Mouse (Mus musculus) MEL (cell line): Measurements from ENCODE around the gene Myzap. TPM values are rescaled to one million over a fixed set of nuclear protein-coding genes. Genes with fewer than 3 reads are reported as not detected.
A peak's percentile ranks its signal among the peaks of the same experiment; 100 is the strongest.

Source experiments
- DNase-seq: peaks from one replicate; pipeline ENCODE4 v3.0.0; 2011; ENCODE audit warnings: low read depth, low spot score
- H3K27ac ChIP-seq: 2 replicates; pipeline ENCODE4 v1.5.1; 2012; ENCODE audit warnings: low read depth, mild to moderate bottlenecking, control low read depth, low read length, moderate library complexity; ENCODE audit not compliant: control insufficient read depth
- H3K27me3 ChIP-seq, 2 experiments: fragments of 150-350 bp in 1 of 2; sonication (generic) in 1 of 2; 2 replicates each; pipeline ENCODE4 v1.6.1; 2012; ENCODE audit warnings: low read length in 2 of 2, mild to moderate bottlenecking in 2 of 2, improper control_type of control experiment in 1 of 2, moderate library complexity in 1 of 2; ENCODE audit not compliant: insufficient read depth in 2 of 2, control insufficient read depth in 1 of 2
- H3K36me3 ChIP-seq, 2 experiments: 2 replicates each; pipeline ENCODE4 v1.6.1; 2012 to 2014; ENCODE audit warnings: low read length in 2 of 2, improper control_type of control experiment in 1 of 2, inconsistent platforms in 1 of 2, mild to moderate bottlenecking in 1 of 2; ENCODE audit not compliant: insufficient read depth in 2 of 2, control insufficient read depth in 1 of 2
- H3K4me1 ChIP-seq, 2 experiments: fragments of 150-350 bp in 1 of 2; sonication (generic) in 1 of 2; 2 replicates each; pipeline ENCODE4 v1.6.1; 2012; ENCODE audit warnings: low read length in 2 of 2, improper control_type of control experiment in 1 of 2, mild to moderate bottlenecking in 1 of 2; ENCODE audit not compliant: insufficient read depth in 2 of 2, control insufficient read depth in 1 of 2
- H3K4me3 ChIP-seq, 2 experiments: fragments of 150-350 bp in 1 of 2; sonication (generic) in 1 of 2; 2 replicates each; pipeline ENCODE4 v1.5.1; 2012; ENCODE audit warnings: low read depth in 2 of 2, low read length in 2 of 2, mild to moderate bottlenecking in 2 of 2, moderate library complexity in 2 of 2, control low read depth in 1 of 2, improper control_type of control experiment in 1 of 2; ENCODE audit not compliant: control insufficient read depth in 1 of 2, insufficient read depth in 1 of 2
- H3K79me2 ChIP-seq: 2 replicates; pipeline ENCODE4 v1.6.1; 2012; ENCODE audit warnings: mild to moderate bottlenecking, low read length, moderate library complexity; ENCODE audit not compliant: control insufficient read depth, poor library complexity, insufficient read depth
- H3K9ac ChIP-seq: 2 replicates; pipeline ENCODE4 v1.6.1; 2012; ENCODE audit warnings: low read depth, mild to moderate bottlenecking, control low read depth, low read length, moderate library complexity; ENCODE audit not compliant: control insufficient read depth, poor library complexity, severe bottlenecking
- H3K9me3 ChIP-seq: fragments of 150-350 bp; sonication (generic); replicated peaks from 2 replicates; pipeline ENCODE4 v1.6.1; 2012; ENCODE audit warnings: mild to moderate bottlenecking, low read length, improper control_type of control experiment, moderate library complexity; ENCODE audit not compliant: insufficient read depth
- CHD1 ChIP-seq: IDR thresholded peaks from 2 replicates; pipeline ENCODE4 v1.6.1; 2012; ENCODE audit warnings: low read depth, mild to moderate bottlenecking, inconsistent platforms, low read length, improper control_type of control experiment
- CTCF ChIP-seq, 3 experiments: IDR thresholded peaks in 2 of 3; conservative IDR thresholded peaks in 1 of 3; 2 replicates each; pipeline ENCODE4 v1.5.1; 2011 to 2012; ENCODE audit warnings: low read length in 3 of 3, low read depth in 2 of 3, mild to moderate bottlenecking in 2 of 3, improper control_type of control experiment in 1 of 3, inconsistent platforms in 1 of 3, mixed read lengths in 1 of 3, moderate library complexity in 1 of 3; ENCODE audit not compliant: control insufficient read depth in 1 of 3, insufficient read depth in 1 of 3, poor library complexity in 1 of 3, severe bottlenecking in 1 of 3
- E2F4 ChIP-seq: IDR thresholded peaks from 2 replicates; pipeline ENCODE4 v1.6.1; 2011; ENCODE audit warnings: low read depth, low read length, improper control_type of control experiment, borderline replicate concordance
- ELF1 ChIP-seq: IDR thresholded peaks from 2 replicates; pipeline ENCODE4 v1.6.1; 2014; ENCODE audit warnings: low read depth, mild to moderate bottlenecking, inconsistent platforms, low read length, improper control_type of control experiment, moderate library complexity
- ETS1 ChIP-seq: IDR thresholded peaks from 2 replicates; pipeline ENCODE4 v1.6.1; 2012; ENCODE audit warnings: low read depth, mild to moderate bottlenecking, inconsistent platforms, low read length, improper control_type of control experiment, moderate library complexity
- MAFK ChIP-seq: IDR thresholded peaks from 2 replicates; pipeline ENCODE4 v1.6.1; 2011; ENCODE audit warnings: low read depth, mild to moderate bottlenecking, low read length, improper control_type of control experiment, borderline replicate concordance
- MAX ChIP-seq: IDR thresholded peaks from 2 replicates; pipeline ENCODE4 v1.6.1; 2011; ENCODE audit warnings: low read length, improper control_type of control experiment
- MYC ChIP-seq: IDR thresholded peaks from 2 replicates; pipeline ENCODE4 v1.6.1; 2011; ENCODE audit warnings: low read depth, mild to moderate bottlenecking, low read length, improper control_type of control experiment, moderate library complexity
- NELFE ChIP-seq: IDR thresholded peaks from 2 replicates; pipeline ENCODE4 v1.6.1; 2011; ENCODE audit warnings: low read depth, low read length, improper control_type of control experiment
- NRF1 ChIP-seq: IDR thresholded peaks from 2 replicates; pipeline ENCODE4 v1.6.1; 2014; ENCODE audit warnings: low read depth, mild to moderate bottlenecking, inconsistent platforms, low read length, improper control_type of control experiment, moderate library complexity; ENCODE audit not compliant: poor library complexity, insufficient read depth, severe bottlenecking
- POLR2A ChIP-seq, 2 experiments: IDR thresholded peaks; 2 replicates each; pipeline ENCODE4 v1.6.1; 2011 to 2012; ENCODE audit warnings: low read length in 2 of 2, mild to moderate bottlenecking in 2 of 2, control low read depth in 1 of 2, improper control_type of control experiment in 1 of 2, low read depth in 1 of 2, moderate library complexity in 1 of 2; ENCODE audit not compliant: control insufficient read depth in 1 of 2, insufficient read depth in 1 of 2, poor library complexity in 1 of 2
- POLR2AphosphoS2 ChIP-seq: IDR thresholded peaks from 2 replicates; pipeline ENCODE4 v1.6.1; 2011; ENCODE audit warnings: low read length, improper control_type of control experiment
- POLR2AphosphoS5 ChIP-seq: IDR thresholded peaks from 2 replicates; pipeline ENCODE4 v1.6.1; 2012; ENCODE audit warnings: low read depth, borderline replicate concordance, mild to moderate bottlenecking, inconsistent platforms, low read length, moderate library complexity, mixed read lengths
- RAD21 ChIP-seq: IDR thresholded peaks from 2 replicates; pipeline ENCODE4 v1.6.1; 2011; ENCODE audit warnings: mild to moderate bottlenecking, low read depth, low read length, improper control_type of control experiment
- SIN3A ChIP-seq: IDR thresholded peaks from 2 replicates; pipeline ENCODE4 v1.6.1; 2012; ENCODE audit warnings: low read length, improper control_type of control experiment, inconsistent platforms
- SMC3 ChIP-seq: IDR thresholded peaks from 2 replicates; pipeline ENCODE4 v1.6.1; 2011; ENCODE audit warnings: low read depth, low read length, improper control_type of control experiment
- TAL1 ChIP-seq: IDR thresholded peaks from 2 replicates; pipeline ENCODE4 v1.6.1; 2012; ENCODE audit warnings: mild to moderate bottlenecking, inconsistent platforms, low read length, moderate library complexity, mixed read lengths
- TBP ChIP-seq: IDR thresholded peaks from 2 replicates; pipeline ENCODE4 v1.8.0; 2011; ENCODE audit warnings: low read depth, low read length, improper control_type of control experiment
- ZKSCAN1 ChIP-seq: IDR thresholded peaks from 2 replicates; pipeline ENCODE4 v1.6.1; 2012; ENCODE audit warnings: low read depth, mild to moderate bottlenecking, inconsistent platforms, low read length, improper control_type of control experiment, moderate library complexity
- ZMIZ1 ChIP-seq: IDR thresholded peaks from 2 replicates; pipeline ENCODE4 v1.6.1; 2012; ENCODE audit warnings: low read depth, mild to moderate bottlenecking, inconsistent platforms, low read length, improper control_type of control experiment, moderate library complexity
- ZNF384 ChIP-seq: IDR thresholded peaks from 2 replicates; pipeline ENCODE4 v1.6.1; 2012; ENCODE audit warnings: low read depth, mild to moderate bottlenecking, inconsistent platforms, low read length, improper control_type of control experiment
- polyA plus RNA-seq, 2 experiments: library from polyadenylated mRNA; stranded (reverse) in 1 of 2; unstranded in 1 of 2; fragments of >175 nt in 1 of 2; fragments of >200 nt in 1 of 2; gene quantifications; 2 replicates each; pipeline versions ENCODE4 v1.2.1 to v1.2.4; 2012; ENCODE audit warnings: low replicate concordance in 2 of 2, low read depth in 1 of 2; ENCODE audit not compliant: insufficient read length in 2 of 2, insufficient read depth in 1 of 2, missing spikeins in 1 of 2
- total RNA-seq: library from RNA; depleted of rRNA; stranded (reverse); fragments of 300-350 nt; gene quantifications from 2 replicates; pipeline ENCODE4 v1.2.3, GENCODE M21; 2012

Myzap gene
- total and polyA plus RNA-seq, 3 experiments, result 0.06 TPM; not detected in 2

GRCm38 (mm10) chr9:71479413-71479812 lies 112.7 kb downstream of the Myzap start:
- peaks cover 36 to 48% of the 10 kb centered on the region in 2 experiments for H3K36me3 ChIP-seq
- H3K79me2 ChIP-seq, result peaks cover 16% of the 10 kb centered on the region
- no peak for DNase-seq
- no peaks in the 10 kb centered on the region for H3K27me3 ChIP-seq
- TF ChIP-seq RAD21, result no peak
- TF ChIP-seq ETS1, result no peak
- TF ChIP-seq MAX, result no peak
- TF ChIP-seq MAFK, result no peak
- TF ChIP-seq POLR2AphosphoS5, result no peak
- TF ChIP-seq TBP, result no peak
- no peak for TF ChIP-seq MYC
- TF ChIP-seq ELF1, result no peak
- TF ChIP-seq E2F4, result no peak
- no peak for TF ChIP-seq POLR2A (IDR thresholded peaks at IDR 0.05; ENCODE audit: control insufficient read depth in 1 of 2, insufficient read depth in 1 of 2, low read depth in 1 of 2, low read length in 2 of 2, poor library complexity in 1 of 2)
- H3K4me1 ChIP-seq, result 0 out of 4 replicates have a peak, but pooled peaks cover 2 to 3% of the 10 kb centered on the region in 2 experiments
- no peak overlapping the region for H3K4me3 ChIP-seq
- no peaks in the 10 kb centered on the region for H3K9me3 ChIP-seq
- H3K9ac ChIP-seq, result no peak overlapping the region
- H3K27ac ChIP-seq, result no peak overlapping the region

DNA sequence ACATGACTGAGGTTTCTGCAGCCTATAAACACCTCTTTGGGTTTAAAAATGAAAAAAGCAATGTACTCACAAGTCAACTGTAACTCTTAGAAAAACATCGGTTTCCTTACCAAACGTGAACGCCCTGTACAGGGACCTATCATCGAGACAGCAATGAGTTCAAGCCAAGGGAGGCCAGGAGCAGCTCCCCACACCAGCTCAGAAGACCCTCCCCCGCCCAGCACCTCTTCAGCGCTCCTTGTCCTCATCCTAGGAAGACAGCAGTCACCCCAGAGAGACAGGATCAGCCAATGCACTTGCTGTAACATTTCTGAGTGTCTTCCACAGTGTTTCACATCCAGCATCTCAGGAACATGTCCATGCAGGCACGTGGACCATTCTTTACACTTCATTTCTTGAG lies 113.6 kb downstream of the Myzap start:
- TF ChIP-seq ELF1 (no peak), NRF1 (no peak)
- Histone ChIP-seq H3K4me1 (0 out of 4 replicates have a peak, but pooled peaks cover 0 to 3% of the 10 kb centered on the region in 2 experiments), H3K9me3 (no peaks in the 10 kb centered on the region), H3K27me3 (no peaks in the 10 kb centered on the region), H3K79me2 (peaks cover 9% of the 10 kb centered on the region), H3K9ac (no peak overlapping the region), H3K27ac (no peak overlapping the region), H3K36me3 (peaks cover 30 to 44% of the 10 kb centered on the region in 2 experiments), H3K4me3 (no peak overlapping the region)
- no peak for DNase-seq

DNA sequence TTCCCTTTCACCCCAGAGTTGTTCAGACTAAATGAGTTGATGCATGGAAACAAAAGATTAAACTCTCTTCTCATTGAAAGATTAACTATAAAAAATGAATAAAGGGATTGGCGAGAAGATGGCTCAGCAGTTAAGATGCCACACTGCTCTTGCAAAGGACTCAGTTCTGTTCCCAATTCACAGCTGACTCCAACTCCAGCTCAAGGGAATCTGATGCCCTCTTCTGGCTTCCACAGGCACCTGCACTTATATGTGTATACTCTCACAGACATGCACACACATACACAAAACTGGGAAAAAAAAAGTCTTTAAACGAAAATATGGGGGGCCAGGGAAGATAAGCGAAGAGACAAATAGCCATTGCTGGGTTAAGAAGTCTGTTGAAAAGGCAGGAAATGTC lies 115.6 kb downstream of the Myzap start:
- Histone ChIP-seq H3K36me3 (peaks cover 16 to 36% of the 10 kb centered on the region in 2 experiments), H3K27me3 (no peaks in the 10 kb centered on the region), H3K79me2 (0 out of 2 replicates have a peak, but pooled peaks cover 1% of the 10 kb centered on the region), H3K4me3 (no peak overlapping the region), H3K9me3 (no peaks in the 10 kb centered on the region), H3K27ac (no peak overlapping the region), H3K9ac (no peak overlapping the region), H3K4me1 (0 out of 4 replicates have a peak, but pooled peaks cover 0 to 3% of the 10 kb centered on the region in 2 experiments)
- DNase-seq, result no peak
- TF ChIP-seq ZKSCAN1, result no peak
- TF ChIP-seq ZNF384, result no peak
- TF ChIP-seq CHD1, result no peak
- no peak for TF ChIP-seq SIN3A
- peak; percentile 10 to 24 (median 19); a peak in 1 of 6 replicates for TF ChIP-seq CTCF (IDR thresholded peaks at IDR 0.05 in 2 of 3, conservative IDR thresholded peaks at IDR 0.05 in 1 of 3; ENCODE audit: control insufficient read depth in 1 of 3, insufficient read depth in 1 of 3, low read depth in 2 of 3, low read length in 3 of 3, poor library complexity in 1 of 3, severe bottlenecking in 1 of 3)
- no peak for TF ChIP-seq SMC3
- TF ChIP-seq NELFE, result no peak
- TF ChIP-seq POLR2AphosphoS2, result no peak; the same call in 1 of the 2 replicates
- TF ChIP-seq ZMIZ1, result no peak
- no peak for TF ChIP-seq TAL1
- peak in 1 of 2 experiments; percentile 27; a peak in 1 of 4 replicates for TF ChIP-seq POLR2A (IDR thresholded peaks at IDR 0.05; ENCODE audit: control insufficient read depth in 1 of 2, insufficient read depth in 1 of 2, low read depth in 1 of 2, low read length in 2 of 2, poor library complexity in 1 of 2)
